Mouse (Mus musculus) liver, embryonic 11.5 days (tissue): ENCODE results near the gene Paqr6. TPM values are rescaled to one million over a fixed set of nuclear protein-coding genes. Genes with fewer than 3 reads are reported as not detected.

Experiments
- ATAC-seq: fragments of 200-750 bp; cut with Nextera tagmentation; replicated peaks from 2 replicates; pipeline ENCODE4 v1.8.0; 2017; ENCODE audit warnings: moderate number of reproducible peaks, mild to moderate bottlenecking, moderate TSS enrichment, moderate library complexity; ENCODE audit not compliant: low FRiP score
- DNase-seq: peaks from one replicate; pipeline ENCODE4 v3.0.0-alpha.2; 2017; ENCODE audit warnings: low spot score
- H3K27ac ChIP-seq: fragments of 300-500 bp; sonication (generic); 2 replicates; pipeline ENCODE4 v1.5.1; 2014; ENCODE audit warnings: mild to moderate bottlenecking, low read depth, low read length, control low read depth
- H3K27me3 ChIP-seq: fragments of 300-500 bp; sonication (generic); replicated peaks from 2 replicates; pipeline ENCODE4 v1.6.1; 2014; ENCODE audit warnings: low read length, mixed read lengths; ENCODE audit not compliant: control insufficient read depth, insufficient read depth
- H3K36me3 ChIP-seq: fragments of 300-500 bp; sonication (generic); 2 replicates; pipeline ENCODE4 v1.6.1; 2014; ENCODE audit warnings: mild to moderate bottlenecking, low read length, moderate library complexity, mixed read lengths; ENCODE audit not compliant: control insufficient read depth, insufficient read depth
- H3K4me1 ChIP-seq: fragments of 300-500 bp; sonication (generic); replicated peaks from 2 replicates; pipeline ENCODE4 v1.6.1; 2014; ENCODE audit warnings: low read length, mixed read lengths; ENCODE audit not compliant: control insufficient read depth, insufficient read depth
- H3K4me2 ChIP-seq: fragments of 300-500 bp; sonication (generic); 2 replicates; pipeline ENCODE4 v1.6.1; 2014; ENCODE audit warnings: mild to moderate bottlenecking, control low read depth, moderate library complexity
- H3K4me3 ChIP-seq: fragments of 300-500 bp; sonication (generic); 2 replicates; pipeline ENCODE4 v1.5.1; 2014; ENCODE audit warnings: low read depth, low read length, control low read depth
- H3K9ac ChIP-seq: fragments of 300-500 bp; sonication (generic); 2 replicates; pipeline ENCODE4 v1.6.1; 2014; ENCODE audit warnings: low read depth, low read length, control low read depth
- H3K9me3 ChIP-seq: fragments of 300-500 bp; sonication (generic); 2 replicates; pipeline ENCODE4 v1.6.1; 2016; ENCODE audit warnings: low read length, inconsistent platforms, mixed read lengths; ENCODE audit not compliant: control insufficient read depth
- WGBS: fragments of 180-500 bp; shearing (Covaris S2); extraction: QIAGEN DNeasy Blood & Tissue Kit; methylation state at CpG from one replicate; pipeline ENCODE4 v1.1.7; 2014; 5-methylcytosine and 5-hydroxymethylcytosine counted together
- polyA plus RNA-seq: library from polyadenylated mRNA; unstranded; fragments of >200 nt; fragmentation: Nextera tagmentation; extraction: Ambion mirVana; gene quantifications from 2 replicates; pipeline ENCODE4 v1.2.1, GENCODE M21; 2014

Gene Paqr6
- polyA plus RNA-seq, 1 experiment from 2014 or later = 7.0 TPM

GRCm38 (mm10) chr3:88395742-88396141 is 31.4 kb downstream of the Paqr6 start:
- WGBS = 83% methylated on average over 8 of the region's 8 CpGs

GRCm38 (mm10) chr3:88398666-88399065 is 34.3 kb downstream of the Paqr6 start:
- DNase-seq (no peak), ATAC-seq (no peak)
- Histone ChIP-seq H3K9me3 (no peaks in the 10 kb centered on the region), H3K9ac (no peak overlapping the region), H3K27ac (no peak overlapping the region), H3K36me3 (peaks cover 20% of the 10 kb centered on the region), H3K4me2 (no peak overlapping the region), H3K27me3 (no peaks in the 10 kb centered on the region), H3K4me1 (no peaks in the 10 kb centered on the region), H3K4me3 (no peak overlapping the region)
- WGBS = 88% methylated on average over 2 of the region's 2 CpGs

More at GRCm38 (mm10) chr3:88395742-88396141, 31.4 kb downstream of the Paqr6 start:
- Histone ChIP-seq H3K4me1 (no peaks in the 10 kb centered on the region), H3K4me3 (no peak overlapping the region), H3K27ac (no peak overlapping the region), H3K9ac (no peak overlapping the region), H3K27me3 (no peaks in the 10 kb centered on the region), H3K9me3 (no peaks in the 10 kb centered on the region), H3K36me3 (peaks cover 22% of the 10 kb centered on the region), H3K4me2 (no peak overlapping the region)
- ATAC-seq (no peak), DNase-seq (no peak)

- Histone ChIP-seq H3K4me1 (peaks cover 12% of the 10 kb centered on the region), H3K27me3 (no peaks in the 10 kb centered on the region), H3K27ac (no peak overlapping the region), H3K4me2 (no peak overlapping the region), H3K9ac (no peak overlapping the region), H3K36me3 (peaks cover 10% of the 10 kb centered on the region), H3K4me3 (no peak overlapping the region), H3K9me3 (no peaks in the 10 kb centered on the region)
- 90% methylated on average over 10 of the region's 10 CpGs for WGBS
- ATAC-seq = no peak
- no peak for DNase-seq
Observed at GRCm38 (mm10) chr3:88403522-88404230, 39.3 kb downstream of the Paqr6 start.

GRCm38 (mm10) chr3:88407090-88407489 is 42.7 kb downstream of the Paqr6 start:
- ATAC-seq = no peak
- WGBS = 4% methylated on average over 2 of the region's 2 CpGs
- peak; percentile 55 for DNase-seq
- H3K27me3 ChIP-seq = no peaks in the 10 kb centered on the region
- peaks cover 7% of the 10 kb centered on the region for H3K36me3 ChIP-seq
- H3K4me2 ChIP-seq = peak overlapping the region; percentile 25; the same call in 1 of the 2 replicates
- H3K9me3 ChIP-seq = no peaks in the 10 kb centered on the region
- no peak overlapping the region for H3K4me3 ChIP-seq
- H3K9ac ChIP-seq = no peak overlapping the region
- H3K4me1 ChIP-seq = peaks cover 35% of the 10 kb centered on the region
- H3K27ac ChIP-seq = no peak overlapping the region; the same call in 1 of the 2 replicates

GRCm38 (mm10) chr3:88407529-88407928 is 43.1 kb downstream of the Paqr6 start:
- H3K4me3 ChIP-seq = no peak overlapping the region
- DNase-seq (peak; percentile 29), ATAC-seq (no peak)
- peaks cover 37% of the 10 kb centered on the region for H3K4me1 ChIP-seq
- 61% methylated on average over 7 of the region's 7 CpGs for WGBS
- H3K36me3 ChIP-seq = peaks cover 11% of the 10 kb centered on the region
- no peak overlapping the region for H3K4me2 ChIP-seq
- no peak overlapping the region for H3K9ac ChIP-seq
- no peaks in the 10 kb centered on the region for H3K9me3 ChIP-seq
- H3K27ac ChIP-seq = no peak overlapping the region; the same call in 1 of the 2 replicates
- H3K27me3 ChIP-seq = no peaks in the 10 kb centered on the region

- no peaks in the 10 kb centered on the region for H3K9me3 ChIP-seq
- H3K27me3 ChIP-seq = no peaks in the 10 kb centered on the region
- H3K9ac ChIP-seq = peak overlapping the region; percentile 97
- WGBS = 56% methylated on average over 5 of the region's 5 CpGs
- peak overlapping the region; percentile 91 for H3K4me2 ChIP-seq
- peak overlapping the region; percentile 91; the same call in 1 of the 2 replicates for H3K27ac ChIP-seq
- H3K4me3 ChIP-seq = peak overlapping the region; percentile 80
- no peak for ATAC-seq
- H3K4me1 ChIP-seq = peaks cover 37% of the 10 kb centered on the region
- peak; percentile 35 for DNase-seq
- peaks cover 12% of the 10 kb centered on the region for H3K36me3 ChIP-seq
Observed at GRCm38 (mm10) chr3:88408953-88409352, 44.6 kb downstream of the Paqr6 start.

- Histone ChIP-seq H3K4me2 (peak within 1 kb of the TSS; percentile 91), H3K36me3 (peaks cover 11% of the 10 kb centered on the region; the same call in 1 of the 2 replicates), H3K27ac (peak within 1 kb of the TSS; percentile 91), H3K4me3 (peak within 1 kb of the TSS; percentile 80), H3K9me3 (no peaks in the 10 kb centered on the region), H3K27me3 (no peaks in the 10 kb centered on the region), H3K4me1 (peaks cover 37% of the 10 kb centered on the region), H3K9ac (peak within 1 kb of the TSS; percentile 97)
- WGBS = under 1% methylated on average over 54 of the region's 54 CpGs
- ATAC-seq (peak; percentile 92), DNase-seq (peak; percentile 93)
Observed at GRCm38 (mm10) chr3:88409741-88410644, 45.6 kb downstream of the Paqr6 start, which contains the start of gene Pmf1. Gene Pmf1, minus strand, starts transcription at chr3:88410331.

GRCm38 (mm10) chr3:88410645-88411031 is 46.3 kb downstream of the Paqr6 start:
- Histone ChIP-seq H3K9me3 (no peaks in the 10 kb centered on the region), H3K9ac (peak overlapping the region; percentile 97), H3K4me1 (peaks cover 40% of the 10 kb centered on the region), H3K4me2 (peak overlapping the region; percentile 91), H3K36me3 (peaks cover 12% of the 10 kb centered on the region; the same call in 1 of the 2 replicates), H3K27me3 (no peaks in the 10 kb centered on the region), H3K4me3 (peak overlapping the region; percentile 80), H3K27ac (peak overlapping the region; percentile 91)
- ATAC-seq (no peak; the same call in 1 of the 2 replicates), DNase-seq (no peak)
- WGBS = 22% methylated on average over 7 of the region's 7 CpGs
